Mouse (Mus musculus): ENCODE measurements around the gene Cers5. TPM values are rescaled to one million over a fixed set of nuclear protein-coding genes. Genes with fewer than 3 reads are reported as not detected.
"Not testable (repeated sequence)": the region's sequence is repeated elsewhere in the genome, so short reads cannot be mapped to it uniquely, and the experiment has no call there.

The Cers5 gene
- total RNA-seq, 2 experiments from 2014 or later, result 38.8 to 39.6 TPM

DNA sequence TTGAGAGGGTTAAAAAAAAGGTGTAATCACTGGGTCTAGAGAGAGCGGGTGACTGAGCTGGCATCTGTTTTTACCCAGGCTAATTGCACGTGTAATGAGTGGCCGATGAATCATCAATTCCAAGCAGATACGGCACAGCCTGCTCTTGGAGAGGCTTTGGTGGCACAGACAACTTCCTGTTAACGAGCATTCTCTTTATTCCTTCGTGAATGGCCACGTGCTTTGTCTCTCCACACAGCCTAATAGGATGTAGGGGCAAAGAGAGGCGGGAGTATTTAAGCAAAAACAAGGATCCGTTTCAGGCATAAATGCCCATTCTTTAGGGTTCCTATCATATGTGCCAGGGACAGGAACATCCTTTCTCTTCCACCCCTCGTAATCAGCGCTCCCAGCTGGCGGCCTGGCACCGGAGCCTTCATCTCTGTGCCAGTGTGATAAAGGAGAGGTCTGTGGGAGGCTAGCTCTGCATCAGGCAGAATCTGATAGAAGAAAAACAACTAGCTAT is 57.3 kb downstream of the Cers5 start:
- DNase-seq (ENCODE audit: low spot score in 2 of 2), result peak; percentile 74 to 89
- intact Hi-C loops (cut with DNase I), result no loop called here

DNA sequence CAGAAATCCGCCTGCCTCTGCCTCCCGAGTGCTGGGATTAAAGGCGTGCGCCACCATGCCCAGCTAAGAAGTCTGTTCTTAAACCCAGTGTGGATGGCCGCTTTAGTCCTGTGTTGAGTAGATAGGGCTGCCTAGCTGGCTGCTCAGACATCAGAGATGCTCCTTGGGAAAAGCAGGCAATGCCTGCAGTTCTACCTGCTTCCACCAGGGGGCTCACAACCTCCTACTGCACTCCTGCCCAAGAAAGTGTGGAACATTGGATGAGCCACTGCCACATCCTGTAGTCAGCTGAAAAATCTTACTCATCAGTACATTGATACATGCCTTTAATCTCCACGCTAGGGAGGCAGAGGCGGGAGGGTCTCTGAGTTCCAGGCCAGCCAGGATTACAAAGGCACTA is 57.8 kb downstream of the Cers5 start:
- intact Hi-C loops (cut with DNase I), result no loop called here
- peak; percentile 88 to 95 for DNase-seq (ENCODE audit: low spot score in 2 of 2)

DNA sequence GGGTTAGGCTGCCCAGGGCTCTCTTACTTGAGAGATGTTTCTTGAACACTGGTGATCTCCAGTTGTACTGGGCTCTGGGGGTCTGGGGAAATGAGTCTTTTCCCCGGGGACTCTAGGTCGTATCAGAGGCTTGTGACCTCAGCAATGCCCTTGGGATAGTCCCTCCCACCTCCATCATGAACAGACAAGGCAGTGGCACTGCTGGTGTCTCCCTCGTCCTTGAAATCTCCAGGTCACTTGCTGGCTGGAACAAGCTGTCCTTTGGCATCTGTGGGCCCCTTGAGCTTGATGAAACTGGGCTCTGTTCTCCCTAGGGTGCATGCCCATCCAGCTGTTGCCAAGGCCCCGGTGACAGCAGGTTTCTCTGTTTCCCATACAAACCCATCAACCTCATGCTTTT is 58.5 kb downstream of the Cers5 start:
- intact Hi-C loops (cut with DNase I), result no loop called here
- DNase-seq (ENCODE audit: low spot score in 2 of 2), result no peak

DNA sequence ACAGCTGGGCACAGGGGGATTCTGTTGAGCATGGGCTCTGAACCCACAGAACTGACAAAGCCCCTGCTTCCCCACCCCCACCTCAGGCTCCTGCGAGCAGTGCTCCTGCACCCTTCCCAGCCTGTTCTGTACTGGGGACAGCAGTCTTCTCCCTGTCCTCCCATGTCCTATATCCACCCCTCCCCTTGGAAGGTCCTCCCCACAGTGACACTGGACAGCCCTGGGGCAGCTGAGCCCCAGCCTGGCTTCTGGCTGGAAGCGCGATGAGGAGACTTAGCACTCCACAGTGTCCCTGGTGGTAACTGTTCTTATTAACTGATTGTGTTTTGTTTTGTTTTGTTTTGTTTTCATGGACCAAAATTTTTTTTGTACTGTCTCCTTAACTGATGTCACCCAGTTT is 59.1 kb downstream of the Cers5 start:
- intact Hi-C loops (cut with DNase I), result no loop called here
- DNase-seq (ENCODE audit: low spot score in 2 of 2), result no peak

DNA sequence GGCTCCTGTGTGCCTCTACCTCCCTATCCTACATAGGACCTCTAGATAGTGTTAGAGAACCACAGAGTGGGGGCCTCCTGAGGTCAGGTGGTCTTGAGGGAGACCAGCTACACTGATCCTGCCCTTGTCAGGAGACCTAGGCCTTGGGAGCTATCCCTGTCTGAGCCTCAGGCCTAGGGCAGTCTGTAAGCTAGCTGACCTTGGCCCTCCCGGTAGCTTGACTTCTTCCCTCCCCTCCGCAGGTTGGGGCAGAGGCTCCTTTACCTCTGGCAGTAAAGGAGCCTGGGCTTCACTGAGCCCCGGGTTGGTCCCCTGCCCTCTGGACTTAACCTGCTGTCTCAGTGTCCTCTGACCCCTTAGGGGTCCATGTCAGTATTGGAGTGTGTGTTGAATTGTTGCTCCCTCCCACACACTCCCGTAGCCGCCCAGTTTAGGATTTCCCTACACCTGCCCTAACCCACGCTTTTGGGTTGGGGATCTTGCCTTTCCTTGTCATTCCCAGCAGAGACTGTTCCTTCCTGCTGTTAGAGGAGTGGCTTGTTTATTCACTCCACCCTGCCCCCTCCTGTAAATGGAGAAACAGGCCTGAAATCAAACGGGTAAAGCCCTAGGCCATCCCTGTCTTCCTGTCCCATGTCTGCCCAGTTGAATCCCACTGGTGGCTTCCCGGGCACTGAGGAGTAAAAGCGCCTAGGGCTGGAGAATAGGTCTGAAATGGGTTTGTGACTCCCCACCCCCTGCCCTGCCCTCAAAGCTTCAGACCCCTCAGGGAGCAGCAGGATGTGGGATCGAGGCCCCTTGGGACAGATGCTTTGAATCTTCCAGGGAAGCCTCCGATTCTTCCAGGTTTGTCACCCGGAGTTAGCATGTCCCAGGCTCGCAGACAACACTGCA is 59.8 kb downstream of the Cers5 start:
- DNase-seq (ENCODE audit: low spot score in 2 of 2), result no peak
- intact Hi-C loops (cut with DNase I), result no loop called here

DNA sequence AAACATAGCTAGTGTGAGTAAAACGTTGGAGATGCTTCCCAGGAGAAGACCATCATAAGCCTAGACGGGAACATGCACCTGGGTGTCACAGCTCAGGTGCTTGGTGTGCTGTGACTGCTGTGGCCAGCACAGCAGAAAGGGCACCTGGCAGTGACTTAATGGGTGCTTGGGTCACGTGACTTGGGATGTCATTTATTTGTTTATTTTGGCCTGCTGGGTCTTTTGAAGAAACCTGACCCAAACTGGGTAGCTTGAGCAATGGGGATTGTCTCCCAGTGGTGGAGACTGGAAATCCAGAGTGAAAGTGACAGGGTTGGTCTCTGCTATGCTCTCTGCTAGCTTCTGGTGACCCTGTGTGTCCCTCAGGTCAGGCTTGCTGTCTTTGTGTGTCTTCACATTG is 61.2 kb downstream of the Cers5 start:
- DNase-seq (ENCODE audit: low spot score in 2 of 2), result no peak
- intact Hi-C loops (cut with DNase I), result no loop called here

DNA sequence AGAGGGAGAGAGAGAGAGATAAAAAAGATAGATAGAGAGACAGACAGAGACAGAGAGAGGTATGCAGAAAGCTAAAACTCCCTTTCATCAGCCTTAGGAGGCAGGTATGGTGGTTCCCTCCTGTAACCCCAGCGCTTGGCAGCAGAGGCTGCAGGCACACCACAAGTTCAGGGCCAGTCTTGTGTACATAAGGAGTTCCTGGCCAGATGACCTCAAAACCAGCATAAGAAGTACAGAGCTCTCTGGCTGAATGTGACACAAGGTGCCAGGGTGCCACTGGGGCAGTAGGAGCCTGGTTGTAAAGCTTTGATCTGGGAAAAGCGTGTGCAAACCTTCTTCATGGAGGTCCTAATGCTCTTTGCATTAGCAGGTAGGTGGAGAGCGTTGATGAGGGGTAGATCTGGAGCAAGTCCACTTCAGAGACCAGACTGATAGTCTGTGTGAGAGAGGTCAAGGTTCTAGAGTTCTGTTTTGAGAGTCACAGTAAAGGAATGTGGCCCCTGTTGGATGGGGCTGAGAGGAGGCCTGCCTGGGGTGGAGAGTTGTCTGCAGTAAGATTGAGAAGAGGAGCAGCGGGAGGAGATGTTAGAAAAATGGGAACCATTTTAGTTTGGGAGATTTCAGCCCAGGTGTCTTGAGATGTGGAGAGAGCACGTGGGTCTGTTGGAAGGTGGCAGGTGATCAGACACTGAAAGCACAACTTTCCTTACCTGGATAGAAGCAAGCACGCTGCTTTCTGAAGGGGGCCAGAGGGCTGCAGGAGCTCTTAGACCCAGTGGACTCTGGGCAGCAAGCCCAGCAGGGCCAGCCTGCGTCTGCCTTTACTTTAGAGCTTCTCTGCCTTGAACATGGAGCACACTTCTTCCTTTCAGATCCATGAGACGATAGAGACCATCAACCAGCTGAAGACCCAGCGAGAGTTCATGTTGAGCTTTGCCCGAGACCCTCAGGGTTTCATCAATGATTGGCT is 62.2 kb downstream of the Cers5 start:
- intact Hi-C loops (cut with DNase I), result no loop called here

DNA sequence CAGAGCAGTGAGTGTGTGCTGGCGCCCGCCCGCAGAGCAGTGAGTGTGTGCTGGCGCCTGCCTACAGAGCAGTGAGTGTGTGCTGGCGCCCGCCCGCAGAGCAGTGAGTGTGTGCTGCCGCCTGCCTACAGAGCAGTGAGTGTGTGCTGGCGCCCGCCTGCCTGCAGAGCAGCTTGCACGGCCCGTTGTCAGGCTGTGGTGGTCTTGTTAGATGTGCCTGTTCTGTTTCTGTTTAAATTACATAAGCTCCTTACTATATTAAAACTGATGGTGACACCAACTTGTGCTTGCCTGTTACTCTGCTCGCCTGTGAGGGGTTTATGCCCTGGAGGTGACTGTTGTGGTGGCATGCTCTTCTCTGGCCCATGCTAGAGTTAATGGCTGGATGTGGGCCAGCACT is 64.5 kb downstream of the Cers5 start:
- intact Hi-C loops (cut with DNase I), result no loop called here

More for the DNA sequence above, 62.2 kb downstream of the Cers5 start:
- no peak for DNase-seq (ENCODE audit: low spot score in 2 of 2)

DNA sequence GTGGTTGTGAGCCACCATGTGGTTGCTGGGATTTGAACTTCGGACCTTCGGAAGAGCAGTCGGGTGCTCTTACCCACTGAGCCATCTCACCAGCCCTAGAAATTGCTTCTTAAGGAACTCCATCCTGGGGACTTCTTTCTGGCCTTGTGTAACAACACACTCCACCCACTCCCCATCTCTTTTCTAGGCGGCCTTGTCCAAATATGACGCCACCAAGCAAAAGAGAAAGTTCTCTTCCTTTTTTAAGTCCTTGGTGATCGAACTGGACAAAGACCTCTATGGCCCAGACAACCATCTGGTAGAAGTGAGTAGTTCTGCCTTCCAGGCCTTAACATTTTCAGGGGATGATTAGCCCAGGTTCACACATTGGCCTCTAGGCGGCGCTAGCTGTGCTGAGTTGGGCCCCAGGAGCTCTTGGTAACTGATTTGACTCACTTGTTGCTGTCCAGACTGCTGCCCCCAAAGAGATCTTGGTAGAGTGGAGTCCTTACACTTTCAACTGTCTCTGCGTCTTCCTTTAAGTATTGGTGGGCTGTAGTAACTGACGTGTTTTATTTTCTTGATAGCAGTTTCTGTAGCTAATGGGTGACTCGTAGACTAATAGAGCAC is 67.1 kb downstream of the Cers5 start, which contains the start of gene Gm17349:
Gene Gm17349, minus strand, starts transcription at position 51 of the 609 bp plus-strand sequence.
- DNase-seq (ENCODE audit: low spot score in 2 of 2), result peak; percentile 65 to 71
- intact Hi-C loops (cut with DNase I), result no loop called here

More for the DNA sequence above, 64.5 kb downstream of the Cers5 start:
- DNase-seq (ENCODE audit: low spot score in 2 of 2), result no peak

DNA sequence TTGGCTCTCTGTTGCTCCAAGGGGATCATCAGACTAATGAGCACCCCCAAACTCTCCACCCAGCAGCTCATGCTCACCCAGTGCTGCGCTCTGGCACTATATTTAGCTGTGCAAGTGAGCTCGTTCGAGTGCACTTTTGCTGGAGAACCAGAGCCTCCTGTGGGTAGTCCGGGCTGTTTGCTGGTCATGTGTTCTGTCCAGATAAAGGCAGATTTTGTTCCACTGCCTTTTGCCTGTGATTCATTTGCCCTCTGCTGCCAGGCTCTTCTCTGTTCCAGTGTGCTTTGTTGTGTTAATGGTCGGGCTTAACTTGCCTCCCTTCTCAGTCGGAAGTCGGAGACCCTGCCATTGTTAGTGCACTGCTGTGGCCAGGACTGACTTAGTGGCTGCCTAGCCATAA is 67.8 kb downstream of the Cers5 start:
- DNase-seq (ENCODE audit: low spot score in 2 of 2), result peak in 1 of 2 experiments; percentile 68
- intact Hi-C loops (cut with DNase I), result no loop called here

DNA sequence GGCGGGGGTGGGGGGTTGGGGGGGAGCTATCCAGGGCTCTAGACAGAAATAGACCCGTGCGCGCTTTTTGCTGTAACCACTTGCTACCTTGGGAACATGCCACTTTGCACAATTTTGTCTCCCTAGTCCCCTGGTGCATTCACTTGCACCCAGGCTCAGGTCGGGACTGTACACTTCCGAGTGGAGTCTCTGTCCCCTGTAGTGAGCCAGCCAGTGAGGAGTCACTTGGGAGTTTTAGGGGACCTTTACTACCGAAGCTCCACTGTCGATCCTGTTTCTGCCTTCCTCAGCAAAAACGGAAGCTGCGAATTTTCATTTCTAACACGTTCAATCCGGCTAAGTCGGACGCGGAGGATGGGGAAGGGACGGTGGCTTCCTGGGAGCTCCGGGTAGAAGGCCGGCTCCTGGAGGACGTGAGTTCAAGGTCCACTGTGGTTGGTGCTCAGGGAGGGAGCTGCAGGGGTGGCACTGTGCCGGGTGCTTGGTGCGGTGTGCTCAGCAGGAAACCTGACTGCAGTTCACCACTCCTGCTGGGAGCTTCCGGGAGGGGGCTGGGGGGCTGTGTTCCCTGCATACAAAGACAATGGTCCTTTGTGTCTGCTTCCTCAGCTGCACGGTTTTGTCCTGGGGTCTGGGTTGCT is 68.5 kb downstream of the Cers5 start:
- intact Hi-C loops (cut with DNase I), result no loop called here
- DNase-seq (ENCODE audit: low spot score in 2 of 2), result peak in 1 of 2 experiments; percentile 82

DNA sequence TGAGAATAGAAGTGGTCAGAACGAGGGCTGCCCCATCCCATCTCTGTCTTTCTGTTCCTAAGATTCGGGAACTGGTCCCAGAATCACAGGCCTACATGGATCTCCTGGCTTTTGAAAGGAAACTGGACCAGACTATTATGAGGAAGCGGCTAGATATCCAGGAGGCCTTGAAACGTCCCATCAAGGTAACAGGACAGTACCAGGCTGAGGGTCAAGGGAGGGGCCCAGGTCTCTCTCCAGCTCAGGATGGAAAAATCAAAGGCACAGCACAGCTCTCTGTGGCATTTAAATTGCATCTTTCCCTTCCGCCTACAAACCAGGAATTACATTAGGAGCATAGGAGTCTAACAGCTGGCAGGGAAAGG is 69.0 kb downstream of the Cers5 start:
- intact Hi-C loops (cut with DNase I), result loop anchor here (2.0 kb wide), 1 partner anchor 13 kb away; the partner anchor contains the start of gene Gpd1
- no peak for DNase-seq (ENCODE audit: low spot score in 2 of 2)

DNA sequence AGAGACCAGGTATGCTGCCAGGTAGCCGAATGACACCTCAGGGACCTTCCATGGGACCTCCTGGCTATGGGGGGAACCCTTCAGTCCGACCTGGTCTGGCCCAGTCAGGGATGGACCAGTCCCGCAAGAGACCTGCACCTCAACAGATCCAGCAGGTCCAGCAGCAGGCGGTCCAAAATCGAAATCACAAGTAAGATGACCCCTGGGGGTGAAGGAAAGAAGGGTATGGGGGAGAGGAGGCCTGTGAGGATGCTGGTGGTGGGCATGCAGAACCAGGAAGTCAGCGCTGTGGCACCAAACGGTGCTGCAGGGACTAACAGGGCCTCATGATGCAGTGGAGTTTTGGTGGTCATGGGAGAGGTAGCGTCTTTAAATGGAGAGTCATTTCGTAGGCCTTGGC is 69.6 kb downstream of the Cers5 start:
- intact Hi-C loops (cut with DNase I), result loop anchor here (2.0 kb wide), 1 partner anchor 14 kb away; the partner anchor contains the start of gene Gpd1
- no peak for DNase-seq (ENCODE audit: low spot score in 2 of 2)

DNA sequence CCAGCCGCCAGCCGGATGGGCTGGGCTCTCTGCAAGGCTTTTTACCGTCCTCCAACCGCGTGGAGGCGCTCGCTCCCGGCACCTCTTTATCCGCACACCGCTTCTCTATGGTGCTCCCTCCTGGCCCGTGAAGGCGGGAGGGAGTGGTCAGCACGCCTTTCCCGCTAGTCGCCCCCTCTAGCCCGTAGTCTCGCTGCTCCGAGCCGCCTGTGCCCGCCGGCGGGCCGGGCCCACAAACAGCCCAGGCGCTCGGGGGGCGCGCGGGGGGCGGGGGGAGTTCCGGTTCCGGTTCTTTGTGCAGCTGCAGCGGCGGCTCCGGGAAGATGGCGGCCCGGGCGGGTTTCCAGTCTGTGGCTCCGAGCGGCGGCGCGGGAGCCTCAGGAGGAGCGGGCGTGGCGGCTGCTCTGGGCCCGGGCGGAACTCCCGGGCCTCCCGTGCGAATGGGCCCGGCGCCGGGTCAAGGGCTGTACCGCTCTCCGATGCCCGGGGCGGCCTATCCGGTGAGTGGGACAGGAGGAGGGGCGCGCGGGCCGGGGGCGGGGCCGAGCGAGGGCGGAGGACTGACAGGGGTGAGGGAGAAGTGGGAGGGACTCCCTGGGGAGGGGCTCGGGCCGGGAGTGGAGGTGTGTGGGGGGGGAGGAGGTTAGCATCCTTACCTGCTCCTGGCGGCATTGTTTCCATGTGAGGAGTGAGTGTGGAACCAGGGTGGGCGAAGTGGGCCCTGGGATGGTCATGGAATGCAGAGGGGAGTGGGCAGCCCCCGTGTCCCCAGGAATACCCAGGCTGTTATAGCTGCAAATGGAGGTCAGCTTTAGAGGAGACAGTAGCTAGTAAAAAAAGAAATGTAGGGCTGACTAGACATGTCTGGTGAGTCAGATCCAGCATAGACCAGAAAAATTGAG is 70.4 kb downstream of the Cers5 start, which contains the start of gene Smarcd1:
Gene Smarcd1, plus strand, starts transcription at position 131 of the 902 bp plus-strand sequence.
- intact Hi-C loops (cut with DNase I), result loop anchor here (2.0 kb wide), 1 partner anchor 15 kb away; the partner anchor contains the start of gene Gpd1
- DNase-seq (ENCODE audit: low spot score in 2 of 2), result peak; percentile 95 to 98

DNA sequence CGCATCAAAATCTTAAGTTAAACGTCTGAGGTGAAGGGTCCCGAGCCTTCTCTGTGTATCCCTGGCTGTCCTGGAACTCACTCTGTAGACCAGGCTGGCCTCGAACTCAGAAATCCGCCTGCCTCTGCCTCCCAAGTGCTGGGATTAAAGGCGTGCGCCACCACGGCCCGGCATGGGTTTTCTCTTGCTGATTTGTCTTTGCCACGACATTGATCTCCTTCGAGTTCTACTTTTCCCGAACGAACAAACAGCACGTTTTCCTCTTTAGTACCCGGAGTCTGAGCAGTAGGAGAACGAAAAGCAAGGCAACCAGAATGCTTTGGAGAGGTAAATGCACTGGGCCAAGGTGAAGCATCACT is 71.1 kb downstream of the Cers5 start:
- intact Hi-C loops (cut with DNase I); DNase-seq (ENCODE audit: low spot score in 2 of 2): not testable (repeated sequence)

DNA sequence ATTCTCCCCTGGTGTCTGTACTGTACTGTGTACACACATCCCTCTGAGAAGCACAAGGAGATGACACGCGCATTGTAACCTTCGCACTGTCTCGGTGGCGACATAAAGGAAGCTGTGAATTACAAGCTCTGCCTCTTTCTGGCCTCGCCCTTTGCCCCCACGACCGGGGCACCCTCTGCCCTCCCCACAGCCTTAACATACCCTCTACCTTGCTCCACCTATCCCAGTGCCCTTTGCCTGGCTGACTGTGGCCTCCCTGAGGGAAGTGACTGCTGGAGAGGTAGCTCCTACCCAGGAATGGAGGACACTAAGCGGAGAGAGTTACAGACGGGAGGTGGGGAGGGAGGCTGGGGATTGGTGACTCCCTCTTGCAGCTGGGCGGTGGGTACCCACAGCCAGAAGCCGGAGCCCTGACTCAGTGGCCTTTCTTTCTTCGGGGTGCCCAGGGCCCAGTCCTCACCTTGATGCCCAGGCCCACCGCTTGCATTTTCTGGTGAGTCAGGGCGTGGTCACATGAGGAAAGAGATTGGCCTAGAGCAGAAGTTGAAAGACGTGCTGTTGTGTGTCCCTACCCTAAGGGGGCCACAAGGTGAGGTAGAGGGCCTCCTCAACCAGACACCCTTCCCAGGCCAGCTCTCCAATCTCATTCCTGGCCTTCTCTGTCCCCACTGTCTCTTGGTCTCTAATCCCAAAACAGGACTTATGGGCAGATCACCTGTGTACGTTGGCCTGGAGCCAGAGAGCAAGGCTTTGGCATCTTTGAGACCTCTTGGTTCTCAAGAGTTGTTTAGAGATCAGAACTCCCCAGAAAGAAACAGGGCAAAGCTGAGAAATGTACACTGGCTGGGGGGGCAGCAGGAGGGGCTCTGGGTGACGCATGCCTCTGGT is 72.2 kb downstream of the Cers5 start:
- DNase-seq (ENCODE audit: low spot score in 2 of 2), result no peak
- intact Hi-C loops (cut with DNase I), result no loop called here

DNA sequence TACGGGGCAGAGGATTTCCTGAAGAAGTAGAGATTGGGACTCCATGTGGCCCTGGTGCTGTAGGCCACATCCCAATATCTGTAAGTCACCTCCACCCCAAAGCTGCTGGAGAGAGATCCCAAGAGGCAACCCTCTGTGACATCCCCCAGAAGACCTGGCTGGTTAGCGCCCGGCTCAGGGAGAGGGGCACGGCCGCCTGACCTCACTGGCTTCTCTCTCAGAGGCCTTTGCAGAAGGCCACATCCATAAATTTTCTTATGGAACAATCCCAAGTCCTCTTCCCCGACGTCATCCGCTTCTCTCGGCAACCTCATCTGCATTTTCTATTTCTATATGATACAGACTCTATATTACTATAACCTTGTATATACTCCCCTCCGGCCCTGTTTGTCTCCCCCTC is 73.0 kb downstream of the Cers5 start:
- intact Hi-C loops (cut with DNase I), result no loop called here

More for the DNA sequence above, 73.0 kb downstream of the Cers5 start:
- no peak for DNase-seq (ENCODE audit: low spot score in 2 of 2)

Measured in left cerebral cortex, postnatal 25 days (tissue).